Mouse (Mus musculus): Measurements from ENCODE around the gene Dusp6. TPM values are rescaled to one million over a fixed set of nuclear protein-coding genes. Genes with fewer than 3 reads are reported as not detected.

Gene Dusp6
- polyA plus RNA-seq, 1 experiment from 2014 or later = 63.1 TPM

GRCm38 (mm10) chr10:99310204-99310603, 47.2 kb downstream of the Dusp6 start:
- no peak overlapping the region for H3K9ac ChIP-seq (ENCODE audit: low read length)
- no peaks in the 10 kb centered on the region for H3K27me3 ChIP-seq (ENCODE audit: control insufficient read depth, insufficient read depth, low read length)
- H3K4me3 ChIP-seq (ENCODE audit: low read depth, low read length) = no peak overlapping the region
- no peaks in the 10 kb centered on the region for H3K9me3 ChIP-seq (ENCODE audit: control insufficient read depth, low read length)
- H3K4me2 ChIP-seq (ENCODE audit: low read depth, low read length, severe bottlenecking) = no peak overlapping the region
- DNase-seq (ENCODE audit: low spot score) = no peak
- H3K4me1 ChIP-seq (replicated peaks; ENCODE audit: control insufficient read depth, insufficient read depth, low read length) = no peaks in the 10 kb centered on the region
- H3K36me3 ChIP-seq (ENCODE audit: control insufficient read depth, insufficient read depth, low read length) = no peaks in the 10 kb centered on the region
- no peak overlapping the region for H3K27ac ChIP-seq (ENCODE audit: low read depth, low read length)
- no peak for ATAC-seq (replicated peaks; ENCODE audit: low FRiP score)
- WGBS = 86% methylated on average over 10 of the region's 10 CpGs

DNA sequence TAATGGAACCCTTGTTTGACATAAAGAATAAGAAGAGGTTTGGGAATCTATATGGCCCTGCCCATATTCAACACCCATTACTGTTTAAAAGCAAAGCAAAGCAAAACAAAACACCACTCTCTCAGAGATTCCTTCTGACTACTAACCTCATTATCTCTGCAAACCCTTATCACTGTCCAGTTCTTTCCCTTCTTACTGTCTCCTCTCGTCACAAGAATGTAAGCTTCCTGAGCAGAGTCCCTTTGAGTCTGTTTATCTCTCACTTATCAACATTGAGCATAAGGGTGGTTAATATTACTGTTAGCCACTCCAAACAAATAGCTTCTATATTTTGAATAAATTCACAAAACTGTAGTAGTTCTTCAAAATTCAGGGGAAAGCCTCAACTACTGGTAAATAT, 48.9 kb downstream of the Dusp6 start:
- Histone ChIP-seq H3K36me3 (ENCODE audit: control insufficient read depth, insufficient read depth, low read length) (no peaks in the 10 kb centered on the region), H3K9me3 (ENCODE audit: control insufficient read depth, low read length) (no peaks in the 10 kb centered on the region), H3K4me1 (replicated peaks; ENCODE audit: control insufficient read depth, insufficient read depth, low read length) (no peaks in the 10 kb centered on the region), H3K9ac (ENCODE audit: low read length) (no peak overlapping the region), H3K4me2 (ENCODE audit: low read depth, low read length, severe bottlenecking) (no peak overlapping the region), H3K27me3 (ENCODE audit: control insufficient read depth, insufficient read depth, low read length) (no peaks in the 10 kb centered on the region), H3K27ac (ENCODE audit: low read depth, low read length) (no peak overlapping the region), H3K4me3 (ENCODE audit: low read depth, low read length) (no peak overlapping the region)
- DNase-seq (ENCODE audit: low spot score) (no peak), ATAC-seq (replicated peaks; ENCODE audit: low FRiP score) (no peak)
- 89% methylated on average over 1 of the region's 1 CpGs for WGBS

GRCm38 (mm10) chr10:99314366-99314765, 51.3 kb downstream of the Dusp6 start:
- H3K9me3 ChIP-seq (ENCODE audit: control insufficient read depth, low read length) = no peaks in the 10 kb centered on the region
- no peak overlapping the region for H3K4me2 ChIP-seq (ENCODE audit: low read depth, low read length, severe bottlenecking)
- no peak overlapping the region for H3K4me3 ChIP-seq (ENCODE audit: low read depth, low read length)
- no peaks in the 10 kb centered on the region for H3K36me3 ChIP-seq (ENCODE audit: control insufficient read depth, insufficient read depth, low read length)
- ATAC-seq (replicated peaks; ENCODE audit: low FRiP score) = no peak
- no peaks in the 10 kb centered on the region for H3K27me3 ChIP-seq (ENCODE audit: control insufficient read depth, insufficient read depth, low read length)
- 90% methylated on average over 7 of the region's 7 CpGs for WGBS
- H3K9ac ChIP-seq (ENCODE audit: low read length) = no peak overlapping the region
- H3K4me1 ChIP-seq (replicated peaks; ENCODE audit: control insufficient read depth, insufficient read depth, low read length) = no peaks in the 10 kb centered on the region
- H3K27ac ChIP-seq (ENCODE audit: low read depth, low read length) = no peak overlapping the region
- no peak for DNase-seq (ENCODE audit: low spot score)

DNA sequence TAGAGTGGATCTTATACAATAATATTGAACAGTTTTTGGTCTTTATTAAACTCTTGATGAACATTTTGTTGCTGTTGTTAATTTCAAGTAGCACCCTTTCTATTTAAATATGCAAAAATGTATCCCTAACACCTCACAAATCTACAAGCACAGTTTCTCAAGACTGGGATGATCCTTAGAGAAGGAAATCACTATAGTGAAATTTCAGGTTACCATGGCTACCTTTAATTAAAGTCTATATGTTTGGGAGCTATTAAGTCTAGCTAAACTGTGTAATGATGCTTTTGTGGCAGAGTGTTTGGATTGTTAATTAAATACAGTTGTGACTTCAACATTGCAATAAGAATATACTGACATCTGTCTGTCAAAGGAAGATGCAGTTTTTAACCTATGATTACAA, 54.0 kb downstream of the Dusp6 start:
- Histone ChIP-seq H3K36me3 (ENCODE audit: control insufficient read depth, insufficient read depth, low read length) (no peaks in the 10 kb centered on the region), H3K4me3 (ENCODE audit: low read depth, low read length) (no peak overlapping the region), H3K4me1 (replicated peaks; ENCODE audit: control insufficient read depth, insufficient read depth, low read length) (no peaks in the 10 kb centered on the region), H3K9ac (ENCODE audit: low read length) (no peak overlapping the region), H3K27me3 (ENCODE audit: control insufficient read depth, insufficient read depth, low read length) (no peaks in the 10 kb centered on the region), H3K4me2 (ENCODE audit: low read depth, low read length, severe bottlenecking) (no peak overlapping the region), H3K9me3 (ENCODE audit: control insufficient read depth, low read length) (no peaks in the 10 kb centered on the region), H3K27ac (ENCODE audit: low read depth, low read length) (no peak overlapping the region)
- ATAC-seq (replicated peaks; ENCODE audit: low FRiP score) (no peak), DNase-seq (ENCODE audit: low spot score) (no peak)

Other genes with a start within 250 kb of the Dusp6 start
- gene Poc1b, start 156.2 kb upstream of the Dusp6 start, polyA plus RNA-seq (2014; fragmentation: Nextera tagmentation; extraction: Ambion mirVana) = 42.7 and 43.7 TPM in 2 replicates
- gene Galnt4, start 155.1 kb upstream of the Dusp6 start, polyA plus RNA-seq (2014; fragmentation: Nextera tagmentation; extraction: Ambion mirVana) = 4.7 and 5.6 TPM in 2 replicates
- not detected in 2 replicates for gene Phxr2, start 136.9 kb upstream of the Dusp6 start, polyA plus RNA-seq (2014; fragmentation: Nextera tagmentation; extraction: Ambion mirVana)